Mouse (Mus musculus): ENCODE measurements around the gene Dhx34. TPM values are rescaled to one million over a fixed set of nuclear protein-coding genes. Genes with fewer than 3 reads are reported as not detected.

Dhx34 gene
- polyA plus RNA-seq, 1 experiment from 2014 or later, result 19.2 TPM

GRCm38 (mm10) chr7:16245958-16246357 lies 24.1 kb upstream of the Dhx34 start:
- Histone ChIP-seq H3K9me3 (replicated peaks) (no peaks in the 10 kb centered on the region), H3K27me3 (no peaks in the 10 kb centered on the region), H3K4me2 (replicated peaks) (no peak overlapping the region), H3K36me3 (no peaks in the 10 kb centered on the region), H3K4me1 (no peaks in the 10 kb centered on the region), H3K4me3 (no peak overlapping the region), H3K9ac (no peak overlapping the region), H3K27ac (no peak overlapping the region)
- no peak for ATAC-seq (ENCODE audit: low FRiP score)
- WGBS, result 57% methylated on average over 1 of the region's 4 CpGs

GRCm38 (mm10) chr7:16244067-16244466 lies 22.2 kb upstream of the Dhx34 start, which contains the start of gene C5ar2:
Gene C5ar2 (minus strand): TSS chr7:16244154.
- no peak within 1 kb of the TSS for H3K9ac ChIP-seq
- no peak within 1 kb of the TSS for H3K4me2 ChIP-seq (replicated peaks)
- no peaks in the 10 kb centered on the region for H3K4me1 ChIP-seq
- no peaks in the 10 kb centered on the region for H3K9me3 ChIP-seq (replicated peaks)
- H3K36me3 ChIP-seq, result no peaks in the 10 kb centered on the region
- WGBS, result 77% methylated on average over 5 of the region's 5 CpGs
- no peak within 1 kb of the TSS for H3K4me3 ChIP-seq
- H3K27ac ChIP-seq, result no peak within 1 kb of the TSS
- ATAC-seq (ENCODE audit: low FRiP score), result no peak
- H3K27me3 ChIP-seq, result no peaks in the 10 kb centered on the region

GRCm38 (mm10) chr7:16242198-16242597 lies 20.4 kb upstream of the Dhx34 start:
- no peaks in the 10 kb centered on the region for H3K9me3 ChIP-seq (replicated peaks)
- no peak overlapping the region for H3K27ac ChIP-seq
- no peak overlapping the region for H3K4me3 ChIP-seq
- WGBS, result 84% methylated on average over 6 of the region's 6 CpGs
- H3K4me1 ChIP-seq, result no peaks in the 10 kb centered on the region
- no peak overlapping the region for H3K9ac ChIP-seq
- H3K36me3 ChIP-seq, result no peaks in the 10 kb centered on the region
- ATAC-seq (ENCODE audit: low FRiP score), result no peak
- H3K4me2 ChIP-seq (replicated peaks), result no peak overlapping the region
- H3K27me3 ChIP-seq, result no peaks in the 10 kb centered on the region

GRCm38 (mm10) chr7:16241787-16242186 lies 19.9 kb upstream of the Dhx34 start:
- H3K27me3 ChIP-seq, result no peaks in the 10 kb centered on the region
- no peak overlapping the region for H3K9ac ChIP-seq
- no peak overlapping the region for H3K4me3 ChIP-seq
- H3K27ac ChIP-seq, result no peak overlapping the region
- WGBS, result 66% methylated on average over 11 of the region's 11 CpGs
- no peaks in the 10 kb centered on the region for H3K9me3 ChIP-seq (replicated peaks)
- no peak overlapping the region for H3K4me2 ChIP-seq (replicated peaks)
- no peaks in the 10 kb centered on the region for H3K4me1 ChIP-seq
- ATAC-seq (ENCODE audit: low FRiP score), result no peak
- no peaks in the 10 kb centered on the region for H3K36me3 ChIP-seq

- Histone ChIP-seq H3K9ac (no peak overlapping the region), H3K27ac (no peak overlapping the region), H3K9me3 (replicated peaks) (no peaks in the 10 kb centered on the region), H3K36me3 (no peaks in the 10 kb centered on the region), H3K4me2 (replicated peaks) (no peak overlapping the region), H3K4me1 (no peaks in the 10 kb centered on the region), H3K27me3 (no peaks in the 10 kb centered on the region), H3K4me3 (no peak overlapping the region)
- no peak for ATAC-seq (ENCODE audit: low FRiP score)
- WGBS, result 97% methylated on average over 1 of the region's 1 CpGs
These were observed 19.1 kb upstream of the Dhx34 start for GRCm38 (mm10) chr7:16240978-16241303.

- H3K4me1 ChIP-seq, result no peaks in the 10 kb centered on the region
- ATAC-seq (ENCODE audit: low FRiP score), result no peak
These were observed 18.6 kb upstream of the Dhx34 start for GRCm38 (mm10) chr7:16240281-16240977.

GRCm38 (mm10) chr7:16239554-16239997 lies 17.7 kb upstream of the Dhx34 start:
- H3K9me3 ChIP-seq (replicated peaks), result no peaks in the 10 kb centered on the region
- no peak overlapping the region for H3K27ac ChIP-seq
- no peak overlapping the region for H3K9ac ChIP-seq
- H3K27me3 ChIP-seq, result no peaks in the 10 kb centered on the region
- H3K4me2 ChIP-seq (replicated peaks), result no peak overlapping the region
- no peak overlapping the region for H3K4me3 ChIP-seq
- H3K36me3 ChIP-seq, result no peaks in the 10 kb centered on the region
- H3K4me1 ChIP-seq, result no peaks in the 10 kb centered on the region
- 62% methylated on average over 9 of the region's 9 CpGs for WGBS
- ATAC-seq (ENCODE audit: low FRiP score), result no peak

More at GRCm38 (mm10) chr7:16240281-16240977, 18.6 kb upstream of the Dhx34 start:
- Histone ChIP-seq H3K4me3 (no peak overlapping the region), H3K27ac (no peak overlapping the region), H3K9ac (no peak overlapping the region), H3K9me3 (replicated peaks) (no peaks in the 10 kb centered on the region), H3K4me2 (replicated peaks) (no peak overlapping the region), H3K27me3 (no peaks in the 10 kb centered on the region), H3K36me3 (no peaks in the 10 kb centered on the region)
- WGBS, result 80% methylated on average over 7 of the region's 7 CpGs

- 0 out of 2 replicates have a peak, but pooled peaks cover 2% of the 10 kb centered on the region for H3K9me3 ChIP-seq (replicated peaks)
- no peak overlapping the region for H3K9ac ChIP-seq
- H3K4me2 ChIP-seq (replicated peaks), result no peak overlapping the region
- H3K27me3 ChIP-seq, result no peaks in the 10 kb centered on the region
- no peak overlapping the region for H3K4me3 ChIP-seq
- no peaks in the 10 kb centered on the region for H3K36me3 ChIP-seq
- no peak for ATAC-seq (ENCODE audit: low FRiP score)
- no peak overlapping the region for H3K27ac ChIP-seq
- 50% methylated on average over 5 of the region's 5 CpGs for WGBS
- no peaks in the 10 kb centered on the region for H3K4me1 ChIP-seq
These were observed 8.0 kb upstream of the Dhx34 start for GRCm38 (mm10) chr7:16229869-16230268.

- Histone ChIP-seq H3K4me2 (replicated peaks) (no peak overlapping the region), H3K4me3 (no peak overlapping the region), H3K9ac (no peak overlapping the region), H3K27me3 (no peaks in the 10 kb centered on the region), H3K27ac (no peak overlapping the region), H3K9me3 (replicated peaks) (no peaks in the 10 kb centered on the region), H3K4me1 (no peaks in the 10 kb centered on the region), H3K36me3 (peaks cover 97% of the 10 kb centered on the region)
- ATAC-seq (ENCODE audit: low FRiP score), result no peak
- 95% methylated on average over 9 of the region's 9 CpGs for WGBS
These were observed 7.9 kb downstream of the Dhx34 start for GRCm38 (mm10) chr7:16213986-16214385.

GRCm38 (mm10) chr7:16213196-16213595 lies 8.6 kb downstream of the Dhx34 start:
- Histone ChIP-seq H3K27me3 (no peaks in the 10 kb centered on the region), H3K27ac (no peak overlapping the region), H3K4me2 (replicated peaks) (no peak overlapping the region), H3K4me1 (no peaks in the 10 kb centered on the region), H3K4me3 (no peak overlapping the region), H3K9me3 (replicated peaks) (no peaks in the 10 kb centered on the region), H3K36me3 (peaks cover 99% of the 10 kb centered on the region), H3K9ac (no peak overlapping the region)
- 92% methylated on average over 6 of the region's 6 CpGs for WGBS
- no peak for ATAC-seq (ENCODE audit: low FRiP score)

GRCm38 (mm10) chr7:16210862-16211365 lies 10.9 kb downstream of the Dhx34 start:
- no peak overlapping the region for H3K4me3 ChIP-seq
- no peak overlapping the region for H3K4me2 ChIP-seq (replicated peaks)
- WGBS, result 76% methylated on average over 12 of the region's 12 CpGs
- H3K36me3 ChIP-seq, result peaks cover 97% of the 10 kb centered on the region
- H3K9ac ChIP-seq, result no peak overlapping the region
- H3K4me1 ChIP-seq, result no peaks in the 10 kb centered on the region
- no peaks in the 10 kb centered on the region for H3K27me3 ChIP-seq
- no peak overlapping the region for H3K27ac ChIP-seq
- H3K9me3 ChIP-seq (replicated peaks), result no peaks in the 10 kb centered on the region
- no peak for ATAC-seq (ENCODE audit: low FRiP score)

- Histone ChIP-seq H3K27me3 (no peaks in the 10 kb centered on the region), H3K27ac (no peak overlapping the region), H3K4me1 (no peaks in the 10 kb centered on the region), H3K9me3 (replicated peaks) (no peaks in the 10 kb centered on the region), H3K4me2 (replicated peaks) (no peak overlapping the region), H3K36me3 (peaks cover 96% of the 10 kb centered on the region), H3K9ac (no peak overlapping the region), H3K4me3 (no peak overlapping the region)
- 91% methylated on average over 21 of the region's 21 CpGs for WGBS
- ATAC-seq (ENCODE audit: low FRiP score), result no peak
These were observed 12.8 kb downstream of the Dhx34 start for GRCm38 (mm10) chr7:16208781-16209665.

Measured in hindbrain, embryonic 12.5 days (tissue).